Mouse (Mus musculus): ENCODE data around the gene Mpp3.

Mpp3 gene

GRCm38 (mm10) chr11:102039487-102040137, 11.4 kb upstream of the Mpp3 start:
- DNase-seq = peak in 1 of 2 experiments; percentile 26

- peak in 1 of 2 experiments; percentile 22 for DNase-seq
Observed at GRCm38 (mm10) chr11:102037789-102038188, 9.5 kb upstream of the Mpp3 start.

- DNase-seq = no peak
Observed at GRCm38 (mm10) chr11:102036336-102036735, 8.1 kb upstream of the Mpp3 start.

- peak in 1 of 2 experiments; percentile 25 for DNase-seq
Observed at GRCm38 (mm10) chr11:102035456-102035960, 7.2 kb upstream of the Mpp3 start.

GRCm38 (mm10) chr11:102034887-102035286, 6.6 kb upstream of the Mpp3 start:
- DNase-seq = peak; percentile 86 to 88

DNA sequence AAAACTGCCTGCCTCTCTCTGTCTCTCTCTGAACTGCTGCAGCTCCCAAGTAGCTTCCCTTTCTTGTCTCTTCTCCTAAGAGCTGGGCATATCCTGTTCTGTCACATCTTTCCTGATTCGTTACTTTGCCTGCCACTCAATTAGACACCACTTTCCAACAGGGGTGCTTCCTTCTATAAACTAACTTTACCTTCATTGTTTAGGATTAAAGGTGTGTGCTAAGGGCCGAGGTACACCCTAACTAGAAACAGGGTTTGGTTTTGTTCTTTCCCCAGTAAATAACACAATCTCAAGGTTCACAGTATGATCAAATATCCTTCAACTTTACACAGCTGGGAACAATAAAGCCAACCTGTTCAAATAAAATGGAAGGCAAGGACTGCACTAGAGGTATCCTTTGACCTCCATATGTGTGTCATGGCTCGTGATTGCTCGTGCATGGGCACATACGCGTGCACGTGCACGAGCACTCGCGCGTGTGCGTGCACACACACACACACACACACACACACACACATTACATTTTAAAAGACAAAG, 4.9 kb upstream of the Mpp3 start:
- DNase-seq = no peak

GRCm38 (mm10) chr11:102031149-102031548, 2.9 kb upstream of the Mpp3 start:
- DNase-seq = peak; percentile 96 to 98

DNA sequence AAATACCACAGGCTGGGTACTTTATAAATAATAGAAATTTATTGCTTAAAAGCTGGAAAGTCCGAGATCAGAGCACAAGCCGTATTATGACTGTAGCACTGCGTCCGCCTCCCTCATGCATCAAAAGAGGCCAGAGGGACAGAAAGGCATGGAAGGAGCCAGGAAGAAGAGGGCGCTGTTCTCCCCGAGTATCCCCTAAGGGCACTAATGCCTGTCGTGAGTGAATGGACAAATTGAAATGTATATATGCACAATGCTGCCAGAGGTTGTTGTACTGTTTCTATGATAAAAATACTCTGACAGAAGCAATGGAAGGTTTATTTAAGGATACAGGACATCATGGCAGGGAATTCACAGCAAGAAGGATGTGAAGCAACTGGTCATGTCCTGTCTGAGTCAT, 1.7 kb upstream of the Mpp3 start:
- no peak for DNase-seq

DNA sequence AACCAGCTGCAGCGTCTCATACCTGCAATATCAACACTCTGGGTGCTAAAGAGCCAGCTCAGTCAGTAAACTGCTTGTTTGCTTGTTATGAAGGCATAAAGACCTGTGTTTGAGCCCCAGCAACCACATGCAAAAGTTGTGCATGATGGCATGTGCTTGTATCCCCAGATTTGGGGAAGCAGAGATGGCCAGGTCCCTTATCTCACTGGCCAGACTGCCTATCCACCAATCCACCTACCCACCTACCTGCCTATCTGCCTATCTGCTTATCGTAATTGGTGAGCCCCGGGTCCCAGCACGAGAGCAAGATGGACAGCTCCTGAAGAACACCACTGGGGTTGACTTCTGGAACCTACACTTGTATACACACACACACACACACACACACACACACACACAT, 1.0 kb upstream of the Mpp3 start:
- no peak for DNase-seq

- peak; percentile 59 to 65 for DNase-seq
Observed at GRCm38 (mm10) chr11:102027361-102028017, 772 bp downstream of the Mpp3 start.

DNA sequence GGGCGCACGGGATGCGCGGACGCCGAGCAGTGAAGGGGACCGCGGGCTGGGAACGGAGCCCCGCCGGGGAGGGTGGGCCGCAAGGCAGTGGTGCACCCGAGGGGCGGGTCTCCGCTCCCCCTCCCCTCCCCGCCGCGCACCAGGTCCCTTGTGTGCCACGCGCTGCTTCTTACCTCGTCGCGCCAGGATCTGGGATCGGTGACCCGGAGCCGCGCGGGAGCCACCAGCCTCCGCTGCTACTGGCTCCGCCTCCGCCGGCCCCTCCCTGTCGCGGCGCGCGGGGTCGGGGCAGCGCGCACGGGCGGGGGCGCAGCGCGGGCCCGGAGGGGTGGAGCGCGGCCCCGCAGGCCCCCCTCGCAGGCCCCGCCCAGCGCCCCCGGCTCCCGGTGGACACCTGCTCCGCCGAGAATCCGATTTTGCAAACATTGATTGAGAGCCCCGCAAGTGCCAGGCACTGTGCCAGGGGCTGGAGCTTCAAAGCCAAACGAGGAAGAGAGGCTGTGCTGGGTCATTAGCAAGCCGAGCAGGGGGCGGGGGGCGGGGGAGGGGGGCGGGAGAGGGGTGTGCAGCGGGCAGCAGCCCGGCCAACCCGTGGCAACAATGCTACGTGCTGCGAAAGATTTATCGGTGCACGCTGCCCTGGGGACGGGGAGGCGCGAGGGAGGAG, 1.4 kb downstream of the Mpp3 start:
- DNase-seq = peak; percentile 85 to 89

- peak; percentile 45 to 54 for DNase-seq
Observed at GRCm38 (mm10) chr11:102025991-102026660, 2.1 kb downstream of the Mpp3 start.

- DNase-seq = peak; percentile 41 to 50
Observed at GRCm38 (mm10) chr11:102025354-102025753, 2.9 kb downstream of the Mpp3 start.

DNA sequence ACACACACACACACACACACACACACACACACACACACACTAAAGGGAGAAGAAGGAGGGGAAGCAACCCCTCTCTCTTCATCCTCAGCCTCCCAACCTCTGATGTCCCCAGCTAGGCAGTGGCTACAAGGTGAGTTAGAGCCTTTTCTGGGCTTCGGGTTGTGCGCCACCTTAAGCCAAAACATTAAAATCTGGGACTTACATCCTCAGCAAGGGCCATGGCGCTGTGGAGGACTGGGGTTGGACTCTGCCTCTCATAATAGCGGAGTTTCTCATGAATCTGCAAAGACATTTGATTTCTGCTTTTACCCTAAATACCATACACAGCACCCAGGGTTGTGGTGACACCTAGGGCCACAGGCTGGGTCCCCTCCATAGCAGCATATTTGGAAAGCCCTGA, 3.4 kb downstream of the Mpp3 start:
- no peak for DNase-seq

DNA sequence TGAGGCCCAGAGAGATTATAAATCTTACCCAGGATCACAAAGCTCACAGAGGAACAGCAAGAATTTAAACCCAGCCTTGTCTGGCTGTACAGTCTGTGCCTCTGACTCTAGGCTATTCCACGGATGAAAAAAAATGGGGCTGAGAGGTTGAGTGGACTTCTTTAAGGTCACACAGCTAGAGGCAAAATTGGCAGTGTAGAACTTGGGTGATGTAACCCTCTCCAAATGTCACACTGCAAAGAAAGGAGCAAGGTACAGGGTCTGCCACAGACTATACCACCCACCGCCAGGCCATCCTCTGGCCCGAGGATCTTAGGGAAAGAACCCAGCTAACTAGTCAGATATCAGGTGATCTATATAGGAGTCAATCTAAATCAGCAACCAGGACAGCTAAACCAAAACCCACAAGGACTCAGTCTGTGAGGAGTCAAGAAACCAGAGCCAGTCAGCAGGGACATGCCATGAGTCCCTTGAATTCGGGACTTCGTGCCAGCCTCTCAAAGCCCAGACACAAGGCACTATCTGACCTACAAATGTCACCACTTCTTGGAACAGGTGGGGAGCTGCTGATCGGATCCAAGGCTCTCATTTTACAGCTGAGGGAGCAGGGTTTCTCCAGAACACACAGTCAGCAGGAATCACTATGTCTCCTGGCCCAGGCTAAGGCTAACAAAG, 4.0 kb downstream of the Mpp3 start:
- DNase-seq = peak; percentile 81 to 91

DNA sequence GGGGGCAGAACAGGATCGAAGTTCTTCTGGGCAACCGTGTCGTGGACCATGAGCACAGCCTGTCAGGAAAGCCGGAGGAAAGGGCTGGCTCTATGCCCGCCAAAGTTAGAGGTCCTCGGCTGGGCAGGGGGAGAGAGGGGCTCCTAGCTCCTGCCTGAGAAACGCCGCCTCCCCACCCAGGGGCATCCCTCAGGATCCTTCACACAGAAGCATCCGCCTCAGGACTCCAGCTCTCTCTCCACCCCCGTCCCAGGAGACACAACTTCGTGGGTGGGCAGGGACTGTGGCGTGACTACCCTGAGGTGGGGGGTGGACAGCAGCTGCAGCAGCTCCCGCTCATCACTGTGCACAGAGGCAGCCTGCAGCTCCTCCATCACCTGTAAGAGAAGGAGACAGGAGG, 4.9 kb downstream of the Mpp3 start:
- DNase-seq = no peak

GRCm38 (mm10) chr11:102021196-102021595, 7.1 kb downstream of the Mpp3 start:
- peak; percentile 47 to 58 for DNase-seq

DNA sequence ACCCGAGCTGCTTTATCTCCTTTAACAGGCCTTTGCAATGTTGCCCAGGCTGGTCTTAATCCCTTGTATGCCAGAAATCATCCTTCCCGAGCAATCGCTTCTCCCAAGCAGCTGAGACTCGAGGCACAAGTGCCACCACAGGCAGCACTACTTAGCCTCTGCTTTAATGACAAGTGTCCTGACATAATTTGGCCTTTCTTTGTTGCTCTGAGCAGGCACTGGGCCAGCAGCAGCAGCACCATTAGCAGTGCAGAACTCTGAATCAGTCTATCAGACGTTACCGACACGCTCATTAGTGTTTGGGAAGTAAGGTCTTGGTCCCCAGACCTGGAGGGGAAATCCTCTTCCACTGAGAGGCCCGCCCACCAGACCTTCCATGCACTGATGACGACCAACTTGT, 8.5 kb downstream of the Mpp3 start:
- no peak for DNase-seq

DNA sequence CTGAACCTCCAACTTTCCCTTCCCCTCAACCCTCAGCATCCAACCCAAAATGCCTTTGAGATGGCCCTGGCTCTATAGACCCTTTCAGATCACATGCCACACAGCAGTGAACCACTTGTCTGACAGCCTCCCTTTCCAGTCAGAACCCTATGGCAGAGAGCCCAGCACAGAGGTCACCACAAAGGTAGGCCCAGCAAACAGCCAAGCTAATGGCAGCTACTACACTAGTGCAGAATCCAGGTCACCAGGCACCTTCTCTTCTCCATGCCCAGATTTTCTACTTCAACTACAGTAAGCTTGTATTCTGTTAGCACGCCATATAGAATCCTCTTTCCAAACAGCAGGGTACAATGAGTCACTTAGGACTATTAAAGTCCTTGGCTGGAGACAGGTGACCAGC, 12.1 kb downstream of the Mpp3 start:
- peak; percentile 56 to 69 for DNase-seq

DNA sequence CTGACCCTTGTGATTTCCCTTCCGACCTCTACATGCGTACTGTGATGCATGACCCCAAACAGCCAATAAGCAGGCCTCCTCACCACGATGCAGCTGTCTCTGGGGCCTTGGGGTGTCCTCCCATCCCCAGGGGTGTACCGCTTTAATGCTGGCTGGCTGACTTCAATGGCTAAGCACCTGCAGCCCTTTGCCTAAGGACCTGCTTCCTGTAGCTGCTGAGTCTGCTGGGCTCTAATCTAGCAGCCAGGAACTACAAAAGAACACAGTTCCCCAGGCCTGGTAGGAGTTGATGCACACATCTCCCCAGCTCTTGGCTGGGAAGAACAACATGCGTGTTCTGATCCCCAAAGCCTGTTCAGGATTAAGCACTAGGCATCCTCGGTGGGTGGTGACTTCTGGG, 12.8 kb downstream of the Mpp3 start:
- no peak for DNase-seq

DNA sequence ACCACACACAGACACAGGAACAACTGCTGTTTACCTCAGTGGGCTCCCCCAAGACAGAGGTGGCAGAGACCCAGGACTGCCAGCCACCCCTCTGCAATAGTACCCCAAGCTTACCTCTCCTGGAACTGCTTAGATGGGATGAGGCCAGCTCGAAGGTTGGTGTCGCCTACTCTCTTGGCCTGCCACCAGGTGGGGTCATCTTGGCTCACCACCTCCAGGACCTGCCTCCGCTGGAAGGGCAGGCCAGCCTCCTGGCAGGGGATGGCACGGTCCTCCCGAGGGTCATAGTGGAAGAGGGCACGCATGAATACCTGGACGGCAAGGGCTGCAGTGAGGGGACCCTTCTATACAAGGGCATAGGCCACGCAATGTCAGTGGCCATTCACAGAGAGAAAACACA, 15.1 kb downstream of the Mpp3 start:
- no peak for DNase-seq

DNA sequence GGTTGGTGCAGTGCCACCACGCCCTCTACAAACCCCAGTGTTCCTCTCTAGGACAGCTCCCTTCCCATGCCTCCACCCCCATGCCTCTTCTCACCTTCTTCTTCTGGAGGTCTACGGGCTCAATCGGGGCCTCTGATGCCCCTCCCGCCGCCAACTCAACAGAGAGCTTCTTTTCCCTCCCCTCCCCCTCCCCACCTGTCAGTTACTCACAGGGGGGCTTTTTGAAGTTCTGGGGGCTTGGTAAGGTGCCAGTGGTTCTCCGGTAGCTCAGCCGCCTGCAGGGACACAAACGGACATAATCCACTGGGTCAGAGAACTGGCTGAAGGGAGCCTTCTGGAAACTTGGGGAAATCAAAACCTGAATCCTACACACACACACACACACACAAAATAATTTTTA, 16.8 kb downstream of the Mpp3 start:
- no peak for DNase-seq

Measured in cerebellum, adult 18-20 months (tissue).